Mouse (Mus musculus): ENCODE measurements around the gene Acap2.

DNA sequence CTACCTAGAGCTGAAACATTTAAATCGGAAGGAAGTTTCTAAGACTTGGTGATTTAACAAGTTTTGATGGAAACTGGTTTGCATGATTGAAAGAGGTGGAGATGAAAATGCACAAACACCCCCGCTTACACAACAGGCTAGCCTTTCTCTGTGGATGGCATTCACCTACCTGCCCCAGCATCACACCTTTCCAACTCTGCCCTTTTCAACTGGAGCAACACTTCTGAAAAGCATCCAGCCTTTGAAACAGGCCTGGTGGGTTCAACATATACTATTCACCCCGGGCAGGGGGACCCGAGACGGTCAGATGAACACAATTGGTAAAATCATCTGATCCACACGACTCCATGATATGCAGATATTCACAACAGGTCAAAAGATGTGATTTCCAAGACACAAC, 119.2 kb downstream of the Acap2 start:
- no peak for TF ChIP-seq GATA1 (IDR thresholded peaks at IDR 0.05; ENCODE audit: low read length)
- no peak for TF ChIP-seq TAL1 (IDR thresholded peaks at IDR 0.05; ENCODE audit: low read length)
